Mouse (Mus musculus): ENCODE results near the gene Ak2. TPM values are rescaled to one million over a fixed set of nuclear protein-coding genes. Genes with fewer than 3 reads are reported as not detected.

The Ak2 gene
- polyA plus RNA-seq, 1 experiment from 2014 or later: 276 TPM

GRCm38 (mm10) chr4:128978634-128979033 lies 13.1 kb upstream of the Ak2 start:
- ATAC-seq (no peak), DNase-seq (no peak)
- 17% methylated on average over 1 of the region's 1 CpGs for WGBS (ENCODE audit: insufficient replicate concordance)
- Histone ChIP-seq H3K4me3 (ENCODE audit: low read depth, low read length) (no peak overlapping the region), H3K36me3 (replicated peaks; ENCODE audit: insufficient read depth, low read length) (no peaks in the 10 kb centered on the region), H3K9me3 (ENCODE audit: low read length) (no peaks in the 10 kb centered on the region), H3K4me1 (ENCODE audit: insufficient read depth) (peaks cover 30% of the 10 kb centered on the region), H3K4me2 (ENCODE audit: low read depth, low read length) (no peak overlapping the region), H3K27me3 (ENCODE audit: insufficient read depth, low read length) (no peaks in the 10 kb centered on the region), H3K27ac (ENCODE audit: low read depth) (0 out of 2 replicates have a peak overlapping the region, but pooled peaks have one; percentile 18), H3K9ac (replicated peaks) (no peak overlapping the region)
- TF ChIP-seq CTCF (IDR thresholded peaks at IDR 0.05; ENCODE audit: low read depth): no peak
- TF ChIP-seq EP300 (IDR thresholded peaks at IDR 0.05; ENCODE audit: low read depth): no peak

GRCm38 (mm10) chr4:128980890-128981832 lies 10.6 kb upstream of the Ak2 start:
- TF ChIP-seq CTCF (IDR thresholded peaks at IDR 0.05; ENCODE audit: low read depth) (no peak), EP300 (IDR thresholded peaks at IDR 0.05; ENCODE audit: low read depth) (peak; percentile 59; the same call in 1 of the 2 replicates)
- no peak overlapping the region for H3K4me3 ChIP-seq (ENCODE audit: low read depth, low read length)
- H3K9ac ChIP-seq (replicated peaks): no peak overlapping the region
- DNase-seq: peak; percentile 47
- H3K27ac ChIP-seq (ENCODE audit: low read depth): peak overlapping the region; percentile 69
- no peaks in the 10 kb centered on the region for H3K9me3 ChIP-seq (ENCODE audit: low read length)
- H3K36me3 ChIP-seq (replicated peaks; ENCODE audit: insufficient read depth, low read length): no peaks in the 10 kb centered on the region
- ATAC-seq: no peak
- no peaks in the 10 kb centered on the region for H3K27me3 ChIP-seq (ENCODE audit: insufficient read depth, low read length)
- WGBS (ENCODE audit: insufficient replicate concordance): 32% methylated on average over 12 of the region's 12 CpGs
- peaks cover 36% of the 10 kb centered on the region for H3K4me1 ChIP-seq (ENCODE audit: insufficient read depth)
- peak overlapping the region; percentile 0; the same call in 1 of the 2 replicates for H3K4me2 ChIP-seq (ENCODE audit: low read depth, low read length)

DNA sequence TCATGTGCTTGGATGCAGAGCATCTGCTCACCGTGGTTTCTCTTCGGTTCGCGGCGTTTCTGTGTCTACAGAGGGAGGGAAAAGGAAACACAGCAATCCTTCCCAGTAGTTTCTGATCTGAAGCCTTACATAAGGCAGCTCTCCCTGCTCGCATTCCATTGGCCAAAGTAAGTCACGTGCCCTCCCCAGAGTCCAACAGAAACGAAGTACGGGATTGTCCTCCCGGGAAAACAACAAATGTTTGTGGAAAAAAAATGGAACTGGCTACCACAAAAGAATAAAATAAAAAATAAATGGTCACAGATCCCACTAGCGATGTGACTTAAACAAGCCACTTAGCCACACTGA lies 10.0 kb upstream of the Ak2 start:
- H3K27me3 ChIP-seq (ENCODE audit: insufficient read depth, low read length): no peaks in the 10 kb centered on the region
- no peak for DNase-seq
- WGBS (ENCODE audit: insufficient replicate concordance): 39% methylated on average over 11 of the region's 11 CpGs
- no peak overlapping the region for H3K4me3 ChIP-seq (ENCODE audit: low read depth, low read length)
- peaks cover 36% of the 10 kb centered on the region for H3K4me1 ChIP-seq (ENCODE audit: insufficient read depth)
- no peak for ATAC-seq
- H3K27ac ChIP-seq (ENCODE audit: low read depth): peak overlapping the region; percentile 69
- no peak overlapping the region for H3K9ac ChIP-seq (replicated peaks)
- no peak for TF ChIP-seq EP300 (IDR thresholded peaks at IDR 0.05; ENCODE audit: low read depth)
- no peak for TF ChIP-seq CTCF (IDR thresholded peaks at IDR 0.05; ENCODE audit: low read depth)
- H3K36me3 ChIP-seq (replicated peaks; ENCODE audit: insufficient read depth, low read length): no peaks in the 10 kb centered on the region
- peak overlapping the region; percentile 0; the same call in 1 of the 2 replicates for H3K4me2 ChIP-seq (ENCODE audit: low read depth, low read length)
- no peaks in the 10 kb centered on the region for H3K9me3 ChIP-seq (ENCODE audit: low read length)

GRCm38 (mm10) chr4:128983151-128983550 lies 8.6 kb upstream of the Ak2 start:
- Histone ChIP-seq H3K36me3 (replicated peaks; ENCODE audit: insufficient read depth, low read length) (no peaks in the 10 kb centered on the region), H3K4me3 (ENCODE audit: low read depth, low read length) (no peak overlapping the region), H3K27ac (ENCODE audit: low read depth) (peak overlapping the region; percentile 91), H3K4me2 (ENCODE audit: low read depth, low read length) (peak overlapping the region; percentile 29; the same call in 1 of the 2 replicates), H3K9ac (replicated peaks) (peak overlapping the region; percentile 34; the same call in 1 of the 2 replicates), H3K9me3 (ENCODE audit: low read length) (no peaks in the 10 kb centered on the region), H3K4me1 (ENCODE audit: insufficient read depth) (peaks cover 36% of the 10 kb centered on the region), H3K27me3 (ENCODE audit: insufficient read depth, low read length) (no peaks in the 10 kb centered on the region)
- TF ChIP-seq EP300 (IDR thresholded peaks at IDR 0.05; ENCODE audit: low read depth) (no peak), CTCF (IDR thresholded peaks at IDR 0.05; ENCODE audit: low read depth) (no peak)
- 41% methylated on average over 2 of the region's 2 CpGs for WGBS (ENCODE audit: insufficient replicate concordance)
- DNase-seq (no peak), ATAC-seq (peak; percentile 3; the same call in 1 of the 2 replicates)

DNA sequence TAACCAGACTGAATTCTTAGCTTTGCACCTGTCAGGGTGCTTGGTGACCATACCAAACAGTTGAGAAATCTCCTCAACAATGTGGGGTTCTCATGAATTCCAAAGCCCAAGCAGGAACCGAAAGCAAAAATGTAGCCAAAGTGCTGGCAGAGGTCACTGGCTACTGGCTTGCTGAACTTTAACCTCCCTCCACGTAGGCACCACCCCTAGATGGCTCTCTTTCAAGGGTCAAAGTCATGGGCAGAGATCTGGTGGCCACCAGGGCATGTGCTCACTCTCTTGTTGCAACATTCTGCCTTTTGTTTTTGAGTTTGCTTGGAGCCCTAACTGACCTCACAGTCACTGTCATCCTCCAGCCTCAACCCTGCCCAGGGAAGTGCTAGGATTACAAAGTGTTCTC lies 8.1 kb upstream of the Ak2 start:
- H3K36me3 ChIP-seq (replicated peaks; ENCODE audit: insufficient read depth, low read length): no peaks in the 10 kb centered on the region
- 23% methylated on average over 2 of the region's 2 CpGs for WGBS (ENCODE audit: insufficient replicate concordance)
- peak; percentile 94 for ATAC-seq
- DNase-seq: peak; percentile 74
- H3K4me3 ChIP-seq (ENCODE audit: low read depth, low read length): no peak overlapping the region
- H3K9ac ChIP-seq (replicated peaks): peak overlapping the region; percentile 34; the same call in 1 of the 2 replicates
- no peaks in the 10 kb centered on the region for H3K27me3 ChIP-seq (ENCODE audit: insufficient read depth, low read length)
- peak overlapping the region; percentile 29; the same call in 1 of the 2 replicates for H3K4me2 ChIP-seq (ENCODE audit: low read depth, low read length)
- peak; percentile 29; the same call in 1 of the 2 replicates for TF ChIP-seq CTCF (IDR thresholded peaks at IDR 0.05; ENCODE audit: low read depth)
- TF ChIP-seq EP300 (IDR thresholded peaks at IDR 0.05; ENCODE audit: low read depth): peak; percentile 89
- H3K9me3 ChIP-seq (ENCODE audit: low read length): no peaks in the 10 kb centered on the region
- peaks cover 36% of the 10 kb centered on the region for H3K4me1 ChIP-seq (ENCODE audit: insufficient read depth)
- peak overlapping the region; percentile 91 for H3K27ac ChIP-seq (ENCODE audit: low read depth)

DNA sequence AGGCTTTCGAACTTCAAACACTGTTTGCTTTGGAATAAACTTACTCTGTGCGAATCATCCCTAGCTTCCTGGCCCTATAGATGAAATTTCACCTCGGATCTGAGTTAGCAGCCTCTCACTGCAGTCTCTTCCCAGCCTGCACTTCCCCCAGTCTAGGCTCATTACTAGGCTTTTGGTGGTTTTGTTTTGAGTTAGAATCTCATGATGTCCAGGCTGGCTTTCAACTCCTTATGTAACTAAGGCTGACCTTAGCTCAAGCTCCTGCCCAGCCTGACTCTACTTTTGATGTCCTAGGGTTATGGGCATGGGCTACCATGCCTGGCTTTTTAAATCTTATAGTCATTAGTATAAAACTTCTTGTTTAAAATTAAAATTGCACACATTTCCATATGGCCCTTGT lies 7.2 kb upstream of the Ak2 start:
- no peaks in the 10 kb centered on the region for H3K36me3 ChIP-seq (replicated peaks; ENCODE audit: insufficient read depth, low read length)
- H3K9me3 ChIP-seq (ENCODE audit: low read length): no peaks in the 10 kb centered on the region
- H3K4me2 ChIP-seq (ENCODE audit: low read depth, low read length): no peak overlapping the region
- DNase-seq (no peak), ATAC-seq (no peak)
- H3K4me3 ChIP-seq (ENCODE audit: low read depth, low read length): no peak overlapping the region
- H3K27ac ChIP-seq (ENCODE audit: low read depth): peak overlapping the region; percentile 91
- H3K4me1 ChIP-seq (ENCODE audit: insufficient read depth): peaks cover 31% of the 10 kb centered on the region
- TF ChIP-seq CTCF (IDR thresholded peaks at IDR 0.05; ENCODE audit: low read depth) (no peak), EP300 (IDR thresholded peaks at IDR 0.05; ENCODE audit: low read depth) (no peak)
- H3K27me3 ChIP-seq (ENCODE audit: insufficient read depth, low read length): no peaks in the 10 kb centered on the region
- H3K9ac ChIP-seq (replicated peaks): no peak overlapping the region
- 50% methylated on average over 3 of the region's 3 CpGs for WGBS (ENCODE audit: insufficient replicate concordance)
